Mouse (Mus musculus) erythroblast, embryonic 14.5 days (primary cell): ENCODE measurements around the gene Traf3ip1.

Source experiments
- GATA1 ChIP-seq: IDR thresholded peaks from 2 replicates; pipeline ENCODE4 v1.6.1; 2012; ENCODE audit warnings: low read length, inconsistent platforms, mixed read lengths
- TAL1 ChIP-seq: IDR thresholded peaks from 3 replicates; pipeline ENCODE4 v1.6.1; 2012; ENCODE audit warnings: low read length, inconsistent platforms, mixed read lengths

GRCm38 (mm10) chr1:91577883-91578517 lies 83.6 kb downstream of the Traf3ip1 start:
- TF ChIP-seq GATA1 (no peak), TAL1 (no peak)
